Mouse (Mus musculus) bone marrow macrophage, adult 2 months (primary cell): ENCODE measurements around the gene Stn1. TPM values are rescaled to one million over a fixed set of nuclear protein-coding genes. Genes with fewer than 3 reads are reported as not detected.

Experiments
- H3K27ac ChIP-seq: 2 replicates; pipeline ENCODE4 v1.5.1; 2012; ENCODE audit warnings: low read depth, low read length; ENCODE audit not compliant: insufficient read depth
- H3K4me1 ChIP-seq: 2 replicates; pipeline ENCODE4 v1.6.1; 2012; ENCODE audit warnings: low read length; ENCODE audit not compliant: control insufficient read depth, insufficient read depth
- H3K4me3 ChIP-seq: 2 replicates; pipeline ENCODE4 v1.5.1; 2012; ENCODE audit warnings: mild to moderate bottlenecking, low read length, moderate library complexity; ENCODE audit not compliant: insufficient read depth
- CTCF ChIP-seq: IDR thresholded peaks from 2 replicates; pipeline ENCODE4 v1.5.1; 2012; ENCODE audit warnings: low read depth, mild to moderate bottlenecking, low read length, moderate library complexity
- POLR2A ChIP-seq: IDR thresholded peaks from 2 replicates; pipeline ENCODE4 v1.6.1; 2012; ENCODE audit warnings: mild to moderate bottlenecking, low read depth, low read length, borderline replicate concordance
- polyA plus RNA-seq: library from polyadenylated mRNA; stranded (reverse); fragments of >200 nt; gene quantifications from 2 replicates; pipeline ENCODE4 v1.2.4, GENCODE M21; 2012; ENCODE audit not compliant: missing spikeins, insufficient read depth, insufficient read length

Stn1 gene
- polyA plus RNA-seq, 1 experiment, result 22.5 TPM

DNA sequence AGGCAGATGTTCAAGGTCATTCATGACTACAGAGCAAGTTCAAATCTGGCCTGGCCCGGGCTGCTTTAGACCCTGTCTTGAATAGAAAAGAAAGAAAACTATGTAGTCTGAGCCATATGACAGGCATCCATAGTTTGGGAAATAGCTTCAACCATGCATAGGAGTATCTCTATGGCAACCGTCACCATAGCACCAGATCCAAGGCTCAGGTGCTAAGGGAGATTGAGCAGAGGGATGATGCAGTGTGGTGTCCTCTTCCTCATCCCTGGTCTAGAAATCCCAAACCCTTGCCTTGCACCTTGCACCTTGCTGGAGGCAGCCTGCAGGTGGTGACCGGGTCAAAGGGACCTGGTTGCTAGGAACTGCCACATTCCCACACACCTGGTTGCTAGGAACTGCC is 53.2 kb downstream of the Stn1 start:
- H3K27ac ChIP-seq, result no peak overlapping the region
- H3K4me1 ChIP-seq, result peaks cover 9% of the 10 kb centered on the region
- no peak overlapping the region for H3K4me3 ChIP-seq
- TF ChIP-seq POLR2A (no peak), CTCF (no peak)

DNA sequence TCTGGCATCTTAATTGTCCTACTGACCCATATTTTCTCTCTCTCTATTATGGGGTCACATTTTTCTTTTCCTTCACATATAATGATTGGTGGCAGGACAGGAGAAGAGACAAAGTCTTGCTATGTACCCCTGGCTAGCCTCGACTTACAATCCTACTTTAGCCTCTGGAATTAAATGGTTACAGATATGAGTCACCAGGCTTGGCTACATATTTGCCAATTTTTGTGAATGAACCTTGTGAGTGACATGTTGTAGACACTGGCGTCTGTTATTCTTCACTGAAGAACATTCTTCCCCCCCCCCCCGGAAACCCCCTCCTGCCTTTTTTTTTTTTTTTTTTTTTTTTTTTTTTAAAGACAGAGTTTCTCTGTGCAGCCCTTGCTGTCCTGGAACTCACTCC is 54.0 kb downstream of the Stn1 start:
- no peak for TF ChIP-seq POLR2A
- no peak for TF ChIP-seq CTCF
- peaks cover 9% of the 10 kb centered on the region for H3K4me1 ChIP-seq
- no peak overlapping the region for H3K27ac ChIP-seq
- H3K4me3 ChIP-seq, result no peak overlapping the region

DNA sequence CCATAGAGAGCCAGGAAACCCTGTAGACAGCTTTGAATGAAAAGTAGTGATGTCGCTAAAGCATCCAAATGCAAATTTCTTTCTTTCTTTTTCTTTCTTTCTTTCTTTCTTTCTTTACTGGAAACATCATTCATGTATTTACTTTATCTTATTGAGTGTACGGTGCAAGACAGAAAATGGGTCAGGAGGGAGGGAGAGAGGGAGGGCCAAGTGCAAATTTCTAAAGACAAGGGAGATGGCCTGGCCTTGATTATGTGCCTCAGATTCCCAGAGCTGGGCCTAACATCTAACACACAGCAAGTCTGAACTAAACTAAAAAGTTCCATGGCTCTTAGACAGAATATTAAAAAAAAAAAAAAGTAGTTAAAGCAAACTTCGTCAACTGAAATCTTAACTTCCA is 63.9 kb downstream of the Stn1 start:
- Histone ChIP-seq H3K27ac (no peak overlapping the region), H3K4me3 (no peak overlapping the region), H3K4me1 (no peaks in the 10 kb centered on the region)
- TF ChIP-seq CTCF, result no peak
- TF ChIP-seq POLR2A, result no peak

DNA sequence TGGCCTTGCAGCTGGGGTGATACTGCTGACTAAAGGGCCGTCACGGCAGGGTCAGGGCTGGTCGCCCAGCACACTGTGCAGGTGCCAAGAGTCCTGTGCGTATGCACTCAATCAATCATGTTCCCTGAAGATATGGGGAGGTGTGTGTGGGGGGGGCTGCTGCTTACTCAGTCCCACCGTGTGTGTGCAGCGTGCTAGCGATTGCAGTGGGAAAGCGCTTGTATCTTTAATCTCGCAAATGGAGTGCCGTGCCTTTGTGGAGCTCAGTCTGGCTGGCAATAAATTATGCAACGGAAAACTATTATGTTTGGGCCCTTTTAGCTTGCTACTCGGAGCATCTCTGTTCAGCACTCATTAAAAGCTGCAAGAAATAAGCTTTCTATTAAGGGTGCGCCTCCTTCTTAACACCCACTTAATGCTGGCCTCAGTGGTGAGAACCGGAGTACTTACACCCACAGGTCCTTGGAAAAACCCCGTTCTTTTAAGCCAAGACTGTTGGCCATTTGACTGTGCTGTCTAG is 64.4 kb downstream of the Stn1 start:
- Histone ChIP-seq H3K4me1 (no peaks in the 10 kb centered on the region), H3K27ac (no peak overlapping the region), H3K4me3 (no peak overlapping the region)
- no peak for TF ChIP-seq POLR2A
- no peak for TF ChIP-seq CTCF

DNA sequence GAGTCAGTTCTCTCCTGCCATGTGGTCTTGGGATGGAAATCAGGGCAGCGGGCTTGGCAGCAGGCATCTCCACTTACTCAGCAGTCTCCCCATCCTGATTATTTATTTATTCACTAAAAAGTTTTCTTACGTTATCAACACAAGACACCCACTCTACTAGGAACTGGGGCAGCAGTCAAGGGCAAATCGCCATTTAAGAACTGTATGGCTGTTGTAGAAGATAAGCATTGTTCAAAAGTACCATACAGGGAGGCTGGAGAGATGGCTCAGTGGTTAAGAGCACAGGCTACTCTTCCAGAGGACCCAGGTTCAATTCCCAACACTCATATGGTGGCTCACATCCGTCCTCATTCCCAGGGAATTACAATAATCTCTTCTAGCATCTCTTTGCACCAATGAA is 65.5 kb downstream of the Stn1 start:
- H3K4me1 ChIP-seq, result no peaks in the 10 kb centered on the region
- H3K27ac ChIP-seq, result no peak overlapping the region
- TF ChIP-seq CTCF, result no peak
- no peak for TF ChIP-seq POLR2A
- H3K4me3 ChIP-seq, result no peak overlapping the region

DNA sequence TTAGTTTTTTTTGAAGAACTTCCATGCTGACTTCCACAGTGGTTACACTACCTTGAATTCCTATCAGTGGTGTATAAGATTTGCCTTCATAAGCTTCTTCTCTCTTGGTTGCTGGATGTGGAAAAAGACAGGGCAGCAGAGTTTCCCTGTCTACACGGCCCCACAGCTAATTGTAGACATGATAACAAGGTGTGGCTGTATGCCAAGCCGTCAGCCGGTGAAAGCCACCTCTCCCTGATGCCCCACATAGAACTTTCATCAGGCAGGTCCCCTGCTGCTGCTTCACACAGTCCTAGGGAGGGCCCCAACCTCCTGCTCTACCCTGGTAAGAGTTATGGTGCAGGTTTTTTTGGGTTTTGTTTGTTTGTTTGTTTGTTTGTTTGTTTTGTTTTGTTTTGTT is 68.6 kb downstream of the Stn1 start:
- Histone ChIP-seq H3K4me3 (no peak overlapping the region), H3K4me1 (no peaks in the 10 kb centered on the region; the same call in 1 of the 2 replicates), H3K27ac (no peak overlapping the region)
- TF ChIP-seq POLR2A, result no peak
- no peak for TF ChIP-seq CTCF

DNA sequence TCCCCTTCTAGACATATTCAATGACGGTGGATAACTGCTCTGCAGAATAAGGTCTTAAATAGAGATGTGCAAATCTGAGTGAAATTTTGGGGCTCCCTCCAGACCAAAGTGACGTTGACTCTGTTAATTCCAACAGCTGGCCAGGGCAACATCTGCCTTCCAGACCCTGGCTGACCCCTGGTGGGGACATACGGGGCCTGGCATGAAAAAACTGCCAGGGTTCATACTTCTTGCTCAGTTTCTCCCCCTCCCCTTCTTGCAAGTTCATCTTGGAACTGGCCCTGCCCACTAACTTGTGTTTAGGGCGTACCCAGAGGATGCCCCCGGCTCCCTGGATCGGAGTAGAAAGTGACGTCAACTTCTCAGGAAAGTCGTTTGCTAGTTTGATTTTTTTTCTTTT is 70.5 kb downstream of the Stn1 start:
- no peak overlapping the region for H3K4me3 ChIP-seq
- H3K27ac ChIP-seq, result no peak overlapping the region
- peaks cover 6% of the 10 kb centered on the region for H3K4me1 ChIP-seq
- TF ChIP-seq POLR2A (no peak), CTCF (no peak)

DNA sequence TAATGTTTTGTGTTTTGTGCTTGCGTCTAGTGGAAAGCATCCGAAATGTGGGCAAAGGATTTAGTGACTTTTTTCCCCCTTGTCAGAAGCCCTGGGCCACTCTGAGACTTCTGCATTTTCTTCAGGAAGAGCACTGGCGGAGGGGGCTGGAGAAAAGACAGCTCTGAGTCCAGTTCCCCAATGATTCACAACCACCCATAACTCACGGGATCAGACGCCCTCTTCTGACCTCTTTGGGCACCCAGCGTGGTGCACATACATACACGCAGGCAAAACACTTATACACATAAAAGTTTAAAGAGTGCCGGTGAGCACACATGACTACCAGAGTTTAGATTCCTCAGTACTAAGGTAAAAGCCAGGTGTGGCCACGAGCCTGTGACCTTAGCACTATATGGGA is 71.8 kb downstream of the Stn1 start:
- no peak overlapping the region for H3K27ac ChIP-seq
- peaks cover 14% of the 10 kb centered on the region for H3K4me1 ChIP-seq
- TF ChIP-seq POLR2A, result no peak
- peak; percentile 61 for TF ChIP-seq CTCF

DNA sequence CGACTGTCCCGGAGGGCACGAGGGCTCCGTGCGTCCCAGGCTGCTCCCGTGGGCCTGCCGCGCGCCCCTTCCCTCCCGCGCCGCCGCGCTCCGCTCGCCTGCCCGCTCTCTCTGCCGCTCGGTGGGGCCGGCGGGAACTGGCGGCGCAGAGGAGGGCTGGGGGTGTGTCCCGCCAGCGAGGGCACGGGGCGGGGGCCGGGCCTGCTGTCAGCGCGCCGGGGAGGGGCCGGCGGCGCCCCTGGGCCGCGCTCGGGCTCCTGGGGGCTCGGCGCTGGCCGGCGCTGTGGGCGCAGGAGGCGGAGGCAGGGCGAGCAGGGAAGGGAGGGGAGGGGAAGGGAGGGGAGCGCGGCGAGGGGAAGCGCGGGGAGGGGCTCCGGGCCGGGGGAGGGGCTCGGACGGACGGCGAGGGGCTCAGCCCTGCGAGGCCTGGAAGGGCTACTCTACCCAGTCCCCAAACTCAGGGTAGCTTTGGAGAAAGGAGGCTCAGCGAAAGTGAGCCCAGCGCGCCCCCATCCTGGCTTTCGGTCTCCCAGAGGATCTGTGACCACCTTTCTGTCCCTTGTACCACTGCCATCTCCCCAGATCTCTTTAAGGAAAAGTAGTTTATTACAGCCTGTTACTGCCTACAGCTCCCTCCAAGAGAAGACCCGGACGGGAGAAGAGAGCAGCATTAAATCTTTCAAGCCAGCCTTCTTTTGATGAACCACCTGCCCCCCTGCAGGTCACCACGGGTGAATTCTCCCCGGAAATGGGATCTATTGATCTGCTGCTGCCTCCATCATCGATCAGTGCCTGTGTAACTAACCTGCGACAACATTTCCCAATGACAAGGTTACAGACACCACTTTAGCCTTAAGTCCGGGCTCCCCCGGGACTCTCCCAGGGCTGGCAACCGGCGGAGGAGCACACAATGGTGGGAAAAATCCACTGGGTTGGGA is 72.7 kb downstream of the Stn1 start, which contains the start of gene Sh3pxd2a:
Sh3pxd2a (minus strand) TSS at position 98 of the 938 bp plus-strand sequence.
- H3K27ac ChIP-seq, result no peak within 1 kb of the TSS
- H3K4me1 ChIP-seq, result peaks cover 17% of the 10 kb centered on the region
- H3K4me3 ChIP-seq, result peak within 1 kb of the TSS; percentile 90
- TF ChIP-seq POLR2A (no peak), CTCF (peak; percentile 22; the same call in 1 of the 2 replicates)

More for the DNA sequence above, 71.8 kb downstream of the Stn1 start:
- H3K4me3 ChIP-seq, result no peak overlapping the region

DNA sequence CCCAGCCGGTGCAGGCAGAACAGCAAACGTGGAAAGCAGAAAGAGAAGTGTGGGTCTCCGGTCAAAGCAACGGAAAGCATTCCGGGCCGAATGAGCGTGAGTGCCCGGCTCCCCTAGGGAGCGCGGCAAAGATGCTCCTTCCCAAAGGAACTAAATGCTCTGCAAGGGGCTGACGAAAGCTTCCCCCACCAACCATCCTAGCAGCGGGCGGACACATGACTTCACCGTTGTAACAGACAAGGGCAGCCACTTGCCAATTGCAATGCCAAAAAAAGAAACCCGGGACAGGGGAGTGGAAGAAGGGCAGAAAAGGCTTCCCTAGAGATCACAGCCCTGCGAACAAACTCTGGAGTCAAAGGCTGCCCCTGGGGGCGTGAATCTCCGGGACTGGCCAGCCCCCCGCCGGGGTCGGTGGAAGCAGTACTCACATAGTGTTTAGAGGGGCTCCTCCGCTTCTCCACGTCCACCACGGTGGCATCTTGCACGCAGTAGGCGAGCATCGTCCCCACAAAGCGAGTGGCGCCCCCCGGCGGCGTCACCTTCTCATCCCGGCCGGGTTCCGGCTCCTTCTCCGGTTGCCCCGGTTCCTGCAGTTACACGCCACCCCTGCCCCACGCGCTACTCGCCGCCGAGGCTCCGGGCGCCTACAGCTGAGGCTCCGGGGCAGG is 73.5 kb downstream of the Stn1 start:
- TF ChIP-seq CTCF (peak; percentile 47; the same call in 1 of the 2 replicates), POLR2A (no peak)
- Histone ChIP-seq H3K4me3 (peak overlapping the region; percentile 90), H3K27ac (no peak overlapping the region), H3K4me1 (peaks cover 22% of the 10 kb centered on the region)
